Mouse (Mus musculus): ENCODE data around the gene Olfr95.

- TF ChIP-seq POLR2AphosphoS5 (IDR thresholded peaks at IDR 0.05; ENCODE audit: insufficient replicate concordance, low read depth, low read length) (no peak), GATA1 (IDR thresholded peaks at IDR 0.05; ENCODE audit: borderline replicate concordance, low read length) (no peak)
Observed at GRCm38 (mm10) chr17:37249460-37249859, 36.5 kb upstream of the Olfr95 start.

Measured in G1E (cell line).